Mouse (Mus musculus): ENCODE results near the gene Mup8.
"Not testable (repeated sequence)": the region's sequence is repeated elsewhere in the genome, so short reads cannot be mapped to it uniquely, and the experiment has no call there.

Gene Mup8

DNA sequence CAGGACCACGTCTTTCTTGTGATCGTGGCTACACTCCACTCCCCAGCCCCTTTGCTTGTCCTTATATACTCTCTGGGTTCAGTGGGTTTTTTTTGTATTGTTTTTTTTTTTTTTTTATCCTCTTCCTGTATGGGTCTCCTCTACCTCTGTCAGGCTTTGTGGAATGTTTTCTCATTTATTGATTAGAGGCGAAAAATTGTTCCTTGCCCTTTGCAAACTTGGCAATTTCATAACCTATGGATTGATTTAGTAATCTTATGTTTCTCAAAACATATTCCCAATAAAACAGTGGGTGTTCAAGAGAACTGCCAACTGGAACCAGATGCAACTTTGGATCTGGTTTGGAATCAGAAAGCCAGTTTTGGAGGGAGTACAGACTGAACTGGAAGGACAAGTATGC, at the start of gene Mup8:
Gene Mup8, minus strand, starts transcription at position 101 of the 400 bp plus-strand sequence.
- not testable (repeated sequence) for DNase-seq (ENCODE audit: low read depth, low spot score)

DNA sequence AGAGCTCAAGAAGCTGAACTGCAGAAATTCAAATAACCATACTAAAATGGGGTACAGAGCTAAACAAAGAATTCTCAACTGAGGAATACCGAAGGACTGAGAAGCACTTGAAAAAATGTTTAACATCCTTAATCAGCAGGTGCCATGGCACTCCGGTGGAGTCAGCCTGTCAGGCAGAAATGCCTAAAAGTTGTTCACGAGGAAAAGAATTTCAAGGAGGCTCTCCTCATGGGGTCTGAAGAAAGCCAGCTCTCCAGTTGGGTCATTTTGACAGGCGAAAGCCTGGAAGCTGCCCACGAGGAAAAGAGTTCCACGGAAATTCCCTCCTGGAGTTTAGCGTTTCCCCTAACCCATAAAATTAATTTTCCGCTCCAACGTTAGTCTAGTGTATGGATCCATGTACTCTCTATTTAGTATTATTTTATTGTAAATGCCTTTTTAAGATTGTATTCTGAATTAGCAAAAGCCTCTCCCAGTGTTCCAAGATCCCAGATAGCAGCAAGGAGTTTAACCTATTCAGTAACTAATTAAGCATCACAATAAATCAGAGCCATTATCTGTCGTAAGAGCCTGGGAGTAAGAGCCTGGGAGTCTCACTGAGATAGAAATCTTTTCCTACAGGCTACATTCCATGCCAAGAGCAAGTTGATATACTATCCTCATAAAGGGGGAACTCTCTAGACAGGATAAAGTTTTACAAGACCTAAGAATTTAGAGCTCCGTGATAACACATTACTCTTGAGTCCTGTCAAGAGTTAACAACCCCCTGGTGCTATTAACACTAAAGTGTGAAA, 43.8 kb upstream of the Mup8 start:
- DNase-seq (ENCODE audit: low read depth, low spot score), result not testable (repeated sequence)

- DNase-seq (ENCODE audit: low read depth, low spot score), result not testable (repeated sequence)
These were observed 40.3 kb upstream of the Mup8 start for GRCm38 (mm10) chr4:60262706-60263105.
